Mouse (Mus musculus) forebrain, embryonic 12.5 days (tissue): Measurements from ENCODE around the gene Tmem167. TPM values are rescaled to one million over a fixed set of nuclear protein-coding genes. Genes with fewer than 3 reads are reported as not detected.
"Not testable (repeated sequence)": the region's sequence is repeated elsewhere in the genome, so short reads cannot be mapped to it uniquely, and the experiment has no call there.

Source experiments
- ATAC-seq: fragments of 200-750 bp; cut with Nextera tagmentation; 2 replicates; pipeline ENCODE4 v1.8.0; 2017; ENCODE audit warnings: moderate TSS enrichment; ENCODE audit not compliant: low FRiP score
- H3K27ac ChIP-seq: fragments of 300-500 bp; sonication (generic); 2 replicates; pipeline ENCODE4 v1.5.1; 2016; ENCODE audit warnings: mild to moderate bottlenecking
- H3K27me3 ChIP-seq: fragments of 300-500 bp; sonication (generic); 2 replicates; pipeline ENCODE4 v1.6.1; 2016; ENCODE audit warnings: mild to moderate bottlenecking
- H3K36me3 ChIP-seq: fragments of 300-500 bp; sonication (generic); replicated peaks from 2 replicates; pipeline ENCODE4 v1.6.1; 2016; ENCODE audit warnings: mild to moderate bottlenecking
- H3K4me1 ChIP-seq: fragments of 300-500 bp; sonication (generic); 2 replicates; pipeline ENCODE4 v1.6.1; 2016
- H3K4me2 ChIP-seq: fragments of 300-500 bp; sonication (generic); 2 replicates; pipeline ENCODE4 v1.6.1; 2016; ENCODE audit warnings: mild to moderate bottlenecking, moderate library complexity
- H3K4me3 ChIP-seq: fragments of 300-500 bp; sonication (generic); replicated peaks from 2 replicates; pipeline ENCODE4 v1.5.1; 2016; ENCODE audit warnings: mild to moderate bottlenecking
- H3K9ac ChIP-seq: fragments of 300-500 bp; sonication (generic); 2 replicates; pipeline ENCODE4 v1.6.1; 2016; ENCODE audit warnings: mild to moderate bottlenecking
- H3K9me3 ChIP-seq: fragments of 300-500 bp; sonication (generic); 2 replicates; pipeline ENCODE4 v1.6.1; 2016
- WGBS: fragments of 180-500 bp; shearing (Covaris S2); methylation state at CpG from one replicate; pipeline ENCODE4 v1.1.7; 2016; 5-methylcytosine and 5-hydroxymethylcytosine counted together
- polyA plus RNA-seq: library from polyadenylated mRNA; unstranded; fragments of >200 nt; fragmentation: Nextera tagmentation; extraction: Ambion mirVana; gene quantifications from 2 replicates; pipeline ENCODE4 v1.2.1, GENCODE M21; 2016

The Tmem167 gene
- polyA plus RNA-seq = 58.6 and 63.7 TPM in 2 replicates

DNA sequence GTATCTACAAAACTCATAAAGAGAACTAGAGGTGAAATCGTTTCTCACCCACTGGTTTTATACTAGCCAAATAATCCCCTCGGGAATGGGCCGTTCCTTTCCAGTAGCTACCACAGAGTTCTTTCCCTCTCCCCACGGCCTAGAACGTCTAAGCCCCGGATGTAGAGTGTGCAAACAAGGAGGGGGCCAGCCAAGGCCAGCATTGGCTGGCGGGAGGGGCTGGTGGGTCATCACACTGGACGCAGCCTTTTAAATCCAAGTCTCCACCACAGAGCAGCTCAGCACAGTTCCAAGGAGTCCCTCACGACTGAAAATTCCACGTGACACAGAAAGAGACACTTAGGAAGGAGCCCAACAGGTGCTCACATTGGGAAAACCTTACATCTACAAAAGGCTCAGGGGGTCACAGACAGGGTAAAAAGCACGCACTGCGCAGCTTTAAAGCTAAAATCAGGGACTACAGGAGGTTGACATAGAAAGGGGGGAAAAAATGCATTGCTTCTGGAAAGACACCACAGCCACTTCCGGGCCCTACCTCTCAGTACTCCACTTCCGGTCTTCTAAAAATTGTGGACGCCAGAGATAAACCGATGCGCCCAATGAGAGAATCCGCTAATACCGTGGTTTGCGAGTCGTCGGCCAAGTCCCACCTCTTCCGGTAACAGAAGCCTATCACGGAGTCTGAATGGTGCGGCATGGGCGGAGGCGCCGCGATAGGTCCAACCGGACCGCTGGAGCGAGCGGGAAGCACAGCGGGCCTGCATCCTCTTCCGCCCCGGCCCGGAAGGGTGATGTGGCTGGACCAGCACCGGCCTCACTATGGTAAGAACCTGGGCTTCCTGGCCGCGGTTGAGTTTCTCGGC lies at the start of gene Tmem167, which contains the start of gene Xrcc4:
Tmem167 (plus strand) TSS at position 162 of the 863 bp plus-strand sequence.
Xrcc4 (minus strand) TSS at position 647 of the 863 bp plus-strand sequence.
- H3K9ac ChIP-seq = peak within 1 kb of the TSS; percentile 73
- peaks cover 5% of the 10 kb centered on the region; the same call in 1 of the 2 replicates for H3K36me3 ChIP-seq
- no peaks in the 10 kb centered on the region for H3K9me3 ChIP-seq
- peak; percentile 100 for ATAC-seq
- WGBS = 3% methylated on average over 41 of the region's 41 CpGs
- peak within 1 kb of the TSS; percentile 86 for H3K4me2 ChIP-seq
- H3K27me3 ChIP-seq = no peaks in the 10 kb centered on the region
- peak within 1 kb of the TSS; percentile 76 for H3K27ac ChIP-seq
- H3K4me3 ChIP-seq = peak within 1 kb of the TSS; percentile 67
- H3K4me1 ChIP-seq = peaks cover 8% of the 10 kb centered on the region

DNA sequence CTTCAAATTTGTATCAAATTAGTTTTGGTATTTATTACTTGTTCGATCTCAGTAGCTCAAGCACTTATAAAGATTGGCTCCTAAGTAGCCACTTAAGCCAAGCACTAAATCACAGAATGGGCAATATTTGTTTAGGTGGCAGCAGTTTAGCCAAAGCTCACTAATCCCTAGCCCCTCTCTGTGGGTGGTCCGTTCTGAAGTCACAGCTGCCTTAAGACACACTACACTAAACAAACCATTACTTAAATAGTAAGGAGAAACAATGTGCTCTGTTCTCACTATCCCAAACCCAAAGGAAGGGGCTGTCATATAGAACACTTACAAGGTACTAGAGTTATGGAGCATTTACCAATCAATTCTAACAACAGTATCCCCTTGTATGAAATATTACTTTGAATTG lies 49.3 kb upstream of the Tmem167 start:
- Histone ChIP-seq H3K9me3 (no peaks in the 10 kb centered on the region), H3K27ac (no peak overlapping the region), H3K36me3 (no peaks in the 10 kb centered on the region), H3K4me1 (no peaks in the 10 kb centered on the region), H3K4me3 (no peak overlapping the region), H3K9ac (no peak overlapping the region), H3K4me2 (no peak overlapping the region), H3K27me3 (no peaks in the 10 kb centered on the region)
- no peak for ATAC-seq
- 10% methylated on average over 2 of the region's 2 CpGs for WGBS

DNA sequence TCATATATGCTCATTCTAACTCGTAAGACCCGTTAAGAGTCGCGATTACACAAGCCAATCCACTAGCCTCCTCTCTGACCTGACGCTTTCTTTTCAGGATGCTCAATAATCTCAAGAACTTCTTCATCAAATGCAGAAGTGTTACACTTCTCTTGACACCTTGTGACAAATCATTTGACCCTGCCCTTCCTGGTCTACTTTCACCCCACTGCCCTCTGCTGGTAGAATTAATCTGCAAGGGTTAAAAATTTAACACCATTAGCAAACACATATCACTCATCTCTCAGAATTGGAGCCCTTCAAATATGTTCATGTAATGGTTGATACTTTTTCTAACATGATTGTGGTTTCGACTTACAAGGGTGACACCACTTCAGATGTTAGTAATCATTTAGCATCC lies 37.2 kb upstream of the Tmem167 start:
- no peaks in the 10 kb centered on the region for H3K4me1 ChIP-seq
- no peak overlapping the region for H3K9ac ChIP-seq
- no peaks in the 10 kb centered on the region for H3K9me3 ChIP-seq
- H3K4me3 ChIP-seq = no peak overlapping the region
- no peaks in the 10 kb centered on the region for H3K36me3 ChIP-seq
- H3K27ac ChIP-seq = no peak overlapping the region
- WGBS = 80% methylated on average over 6 of the region's 6 CpGs
- no peak overlapping the region for H3K4me2 ChIP-seq
- H3K27me3 ChIP-seq = no peaks in the 10 kb centered on the region
- ATAC-seq = no peak

DNA sequence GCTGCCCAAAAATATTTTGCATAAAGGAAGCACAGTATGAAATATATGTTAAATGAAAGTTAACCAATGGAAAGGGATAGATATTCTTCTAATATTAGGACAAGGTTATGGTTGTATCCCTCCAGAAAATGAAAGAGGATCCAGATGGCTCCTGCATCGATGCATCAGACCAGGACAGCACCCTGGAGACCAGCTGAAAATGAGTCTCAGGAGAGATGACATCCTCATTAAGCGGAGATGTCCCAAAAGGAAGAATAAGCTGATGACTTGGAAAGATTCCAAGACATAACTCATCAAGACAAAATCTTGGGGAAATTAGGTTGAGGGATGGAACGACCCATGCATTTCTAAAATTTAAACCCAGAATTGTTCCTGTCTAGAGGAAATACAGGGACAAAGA lies 36.5 kb upstream of the Tmem167 start:
- Histone ChIP-seq H3K4me2 (no peak overlapping the region), H3K9ac (no peak overlapping the region), H3K9me3 (no peaks in the 10 kb centered on the region), H3K4me3 (no peak overlapping the region), H3K27ac (no peak overlapping the region), H3K27me3 (no peaks in the 10 kb centered on the region), H3K36me3 (no peaks in the 10 kb centered on the region), H3K4me1 (no peaks in the 10 kb centered on the region)
- no peak for ATAC-seq
- 82% methylated on average over 3 of the region's 3 CpGs for WGBS

DNA sequence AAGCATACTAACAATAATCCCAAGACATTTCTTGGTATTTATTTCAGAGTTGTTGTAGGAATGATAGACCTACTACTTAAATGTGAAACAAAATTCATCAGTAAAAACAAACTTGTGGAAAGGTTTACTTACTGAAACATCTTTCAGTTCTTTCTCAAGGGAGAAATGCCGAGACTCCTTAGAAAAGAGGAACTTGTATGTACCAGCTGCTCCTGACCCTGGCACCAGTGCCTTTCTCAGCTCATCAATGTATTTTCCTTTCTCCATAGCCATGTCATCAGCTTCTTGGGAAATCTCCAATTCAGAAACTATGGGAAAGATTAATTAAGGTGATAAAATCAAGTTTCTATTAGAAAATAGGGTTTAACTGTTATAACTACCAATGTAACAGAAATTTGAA lies 27.0 kb upstream of the Tmem167 start:
- Histone ChIP-seq H3K4me3 (no peak overlapping the region), H3K36me3 (no peaks in the 10 kb centered on the region)

DNA sequence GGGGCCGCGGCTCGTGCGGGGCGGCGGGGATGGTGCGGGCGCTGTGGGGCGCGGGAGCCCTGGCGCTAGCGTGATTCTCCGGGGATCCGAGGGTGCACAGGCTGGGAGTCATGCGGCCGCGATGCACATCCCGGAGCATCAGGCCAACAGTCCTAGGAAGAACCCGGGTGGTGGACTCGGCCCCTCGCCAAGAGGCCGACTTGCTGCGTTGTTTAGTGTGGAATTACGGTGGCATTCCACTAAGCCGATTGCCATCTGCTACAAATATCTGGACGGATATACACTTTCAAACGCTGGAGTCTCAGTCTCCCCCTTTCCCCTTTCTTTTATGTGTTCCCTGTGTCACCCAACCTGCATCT lies 881 bp downstream of the Tmem167 start:
- ATAC-seq = peak; percentile 81
- under 1% methylated on average over 27 of the region's 27 CpGs for WGBS
- Histone ChIP-seq H3K36me3 (peaks cover 5% of the 10 kb centered on the region; the same call in 1 of the 2 replicates), H3K4me3 (peak overlapping the region; percentile 67), H3K4me2 (peak overlapping the region; percentile 69), H3K27ac (peak overlapping the region; percentile 76), H3K9ac (peak overlapping the region; percentile 73), H3K27me3 (no peaks in the 10 kb centered on the region), H3K9me3 (no peaks in the 10 kb centered on the region), H3K4me1 (peaks cover 8% of the 10 kb centered on the region)

More for the DNA sequence above, 27.0 kb upstream of the Tmem167 start:
- H3K4me2 ChIP-seq = no peak overlapping the region
- H3K9ac ChIP-seq = no peak overlapping the region
- no peaks in the 10 kb centered on the region for H3K27me3 ChIP-seq
- no peaks in the 10 kb centered on the region for H3K9me3 ChIP-seq
- 92% methylated on average over 1 of the region's 1 CpGs for WGBS
- no peak overlapping the region for H3K27ac ChIP-seq
- H3K4me1 ChIP-seq = no peaks in the 10 kb centered on the region
- ATAC-seq = no peak

DNA sequence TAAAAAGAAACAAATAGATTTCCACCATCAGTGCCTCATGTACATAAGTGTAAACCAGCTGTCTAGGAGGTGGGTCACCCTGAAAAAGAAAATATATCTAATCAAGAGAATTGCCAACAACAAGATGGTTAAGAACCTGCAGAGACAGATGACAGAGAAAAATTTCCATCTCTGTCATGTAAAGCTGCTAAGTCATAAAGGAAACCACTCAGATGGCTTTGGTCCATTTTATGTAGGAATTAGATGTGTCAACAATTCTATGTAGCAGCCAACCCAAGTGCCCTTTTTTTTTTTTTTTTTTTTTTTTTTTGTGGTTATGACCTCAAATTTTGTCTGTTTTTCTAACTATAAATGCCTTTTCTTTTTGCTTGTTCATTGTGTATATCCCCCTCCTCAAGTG lies 12.6 kb downstream of the Tmem167 start:
- Histone ChIP-seq H3K4me1 (no peaks in the 10 kb centered on the region), H3K4me3 (no peak overlapping the region), H3K4me2 (no peak overlapping the region), H3K36me3 (peaks cover 31% of the 10 kb centered on the region), H3K27ac (no peak overlapping the region), H3K27me3 (no peaks in the 10 kb centered on the region), H3K9me3 (no peaks in the 10 kb centered on the region), H3K9ac (no peak overlapping the region)
- ATAC-seq = no peak

DNA sequence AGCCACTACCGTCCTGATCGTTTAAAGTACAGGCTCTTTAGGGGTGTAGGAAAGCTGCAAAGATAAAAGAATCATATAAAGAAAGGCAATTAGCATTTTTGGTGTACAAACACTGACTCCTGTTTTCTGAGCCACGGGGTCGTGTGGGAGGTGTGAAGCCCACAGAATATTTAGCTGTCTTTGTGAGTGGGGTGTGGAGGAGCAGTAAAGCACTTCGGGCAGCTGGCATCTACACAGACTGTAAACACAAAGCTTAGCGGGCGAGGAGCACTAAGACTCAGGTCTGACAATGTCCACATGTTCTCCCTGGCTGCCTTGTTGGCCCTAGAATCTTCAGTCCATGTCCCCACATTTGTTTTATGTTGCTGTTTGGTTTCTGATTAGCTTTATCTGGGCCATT lies 17.2 kb downstream of the Tmem167 start:
- Histone ChIP-seq H3K27ac (no peak overlapping the region), H3K4me1 (no peaks in the 10 kb centered on the region), H3K4me2 (no peak overlapping the region), H3K4me3 (no peak overlapping the region), H3K9ac (no peak overlapping the region), H3K27me3 (no peaks in the 10 kb centered on the region), H3K9me3 (no peaks in the 10 kb centered on the region), H3K36me3 (peaks cover 39% of the 10 kb centered on the region)
- WGBS = 92% methylated on average over 7 of the region's 7 CpGs
- ATAC-seq = no peak

DNA sequence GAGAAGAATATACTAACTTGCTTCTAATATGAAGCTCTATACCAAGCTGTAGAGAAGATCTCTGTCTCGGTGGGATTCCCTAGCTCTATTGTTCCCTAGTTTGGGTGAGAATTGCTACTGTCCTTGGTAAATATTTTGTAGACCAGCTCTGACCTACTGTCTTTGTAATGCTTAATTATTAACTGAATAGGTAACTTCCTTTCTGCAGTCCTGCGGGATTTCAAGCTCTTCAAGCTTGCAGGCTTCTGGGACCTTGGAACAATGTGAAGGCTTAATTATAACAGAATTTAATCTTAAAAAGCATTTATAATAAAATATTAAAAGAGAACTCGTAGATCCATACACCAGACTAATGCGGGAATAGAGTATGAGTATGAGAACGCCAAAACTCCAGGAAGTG lies 19.8 kb downstream of the Tmem167 start:
- not testable (repeated sequence) for H3K27ac ChIP-seq, H3K27me3 ChIP-seq, H3K4me3 ChIP-seq, H3K4me2 ChIP-seq, H3K9me3 ChIP-seq, H3K4me1 ChIP-seq, ATAC-seq, H3K9ac ChIP-seq
- WGBS = 96% methylated on average over 5 of the region's 5 CpGs
- H3K36me3 ChIP-seq = peaks cover 32% of the 10 kb centered on the region

DNA sequence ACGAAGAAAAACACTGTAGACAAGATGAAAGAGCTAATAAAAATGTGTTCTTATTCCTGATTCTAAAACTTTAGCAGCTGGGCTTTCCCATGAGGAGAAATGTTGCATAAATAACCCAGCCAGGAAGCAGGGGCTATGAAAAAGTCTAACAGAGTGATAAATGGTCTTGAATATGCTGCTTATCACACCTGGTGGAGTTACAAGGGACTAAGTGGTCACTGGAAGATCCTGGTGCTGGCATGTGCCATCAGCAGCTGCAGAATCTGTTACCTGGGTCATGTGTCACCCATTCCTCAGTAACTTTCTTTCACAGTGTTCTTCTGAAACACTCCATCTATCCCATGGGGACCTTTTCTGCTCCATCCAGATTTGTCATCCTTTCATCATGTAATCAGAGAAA lies 22.8 kb downstream of the Tmem167 start:
- no peak for ATAC-seq
- 85% methylated on average over 1 of the region's 1 CpGs for WGBS
- no peak overlapping the region for H3K9ac ChIP-seq
- no peaks in the 10 kb centered on the region for H3K27me3 ChIP-seq
- H3K4me1 ChIP-seq = no peaks in the 10 kb centered on the region
- H3K4me2 ChIP-seq = no peak overlapping the region
- no peak overlapping the region for H3K27ac ChIP-seq
- no peak overlapping the region for H3K4me3 ChIP-seq
- H3K36me3 ChIP-seq = 0 out of 2 replicates have a peak, but pooled peaks cover 8% of the 10 kb centered on the region
- no peaks in the 10 kb centered on the region for H3K9me3 ChIP-seq

DNA sequence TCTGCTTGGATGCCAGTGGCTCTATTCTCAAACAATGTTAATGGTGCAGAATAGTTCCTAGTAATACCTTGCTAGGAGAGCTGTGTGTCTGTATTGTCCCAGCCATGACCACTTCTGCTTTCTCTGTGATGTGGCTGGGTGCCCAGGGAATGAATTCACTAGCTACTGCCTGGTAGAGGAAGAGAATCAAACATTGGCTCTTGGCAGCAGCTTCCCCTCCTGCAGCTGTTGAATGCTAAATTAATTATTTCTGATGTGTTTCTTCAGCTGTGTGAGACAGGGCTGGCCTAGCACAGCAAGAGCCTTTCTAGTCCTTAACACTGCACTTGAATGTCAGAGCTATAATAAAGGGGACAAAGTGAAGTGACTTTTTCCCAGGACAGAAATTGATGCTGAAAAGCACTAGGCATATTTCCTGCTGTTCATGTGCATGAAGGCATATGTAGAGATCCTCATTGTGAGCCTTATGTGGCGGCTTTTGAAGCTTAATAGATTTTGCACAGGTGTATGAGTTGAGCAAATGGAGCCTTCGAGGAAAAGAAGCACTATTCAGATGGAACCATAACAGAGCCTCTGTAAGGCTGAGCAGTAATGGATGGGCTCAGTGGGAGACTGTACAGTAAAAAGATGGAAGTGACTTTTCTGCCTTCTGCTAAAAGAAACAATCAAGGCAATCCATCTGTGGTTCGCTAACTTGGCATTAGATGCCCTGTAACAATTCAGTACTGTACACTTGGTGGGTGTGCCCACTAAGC lies 47.4 kb downstream of the Tmem167 start:
- H3K4me2 ChIP-seq = no peak overlapping the region
- H3K9me3 ChIP-seq = no peaks in the 10 kb centered on the region
- H3K9ac ChIP-seq = no peak overlapping the region
- H3K4me1 ChIP-seq = peaks cover 7% of the 10 kb centered on the region; the same call in 1 of the 2 replicates
- 68% methylated on average over 3 of the region's 3 CpGs for WGBS
- H3K27ac ChIP-seq = peak overlapping the region; percentile 66
- no peaks in the 10 kb centered on the region for H3K27me3 ChIP-seq
- H3K4me3 ChIP-seq = no peak overlapping the region
- no peaks in the 10 kb centered on the region for H3K36me3 ChIP-seq
- ATAC-seq = peak; percentile 33; the same call in 1 of the 2 replicates

DNA sequence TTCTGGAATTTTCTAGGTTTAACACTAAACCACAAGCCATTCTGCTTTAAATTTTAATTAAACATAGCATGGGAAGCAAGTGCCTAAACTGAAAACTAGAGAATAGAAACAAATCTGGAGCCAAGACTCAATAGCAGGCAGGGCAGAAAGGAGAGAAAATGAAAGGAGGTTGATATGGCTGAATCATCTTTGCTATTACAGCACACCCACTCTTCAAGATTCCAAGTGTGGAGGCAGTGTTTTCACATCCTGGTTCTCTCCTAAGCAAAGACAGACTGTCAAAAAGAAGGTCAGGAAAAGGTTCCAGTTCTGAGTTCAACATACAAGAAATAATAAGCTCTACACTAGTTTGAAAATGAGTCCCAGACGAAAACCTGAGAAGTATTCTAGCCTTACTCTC lies 52.8 kb downstream of the Tmem167 start:
- Histone ChIP-seq H3K9me3 (no peaks in the 10 kb centered on the region), H3K27ac (no peak overlapping the region), H3K4me1 (0 out of 2 replicates have a peak, but pooled peaks cover under 1% of the 10 kb centered on the region), H3K9ac (no peak overlapping the region), H3K36me3 (no peaks in the 10 kb centered on the region), H3K4me3 (no peak overlapping the region), H3K27me3 (no peaks in the 10 kb centered on the region), H3K4me2 (no peak overlapping the region)
- WGBS = 88% methylated on average over 1 of the region's 1 CpGs
- ATAC-seq = no peak
